Mouse (Mus musculus) megakaryocyte, embryonic 14.5 days (primary cell): Measurements from ENCODE around the gene Eef2k. TPM values are rescaled to one million over a fixed set of nuclear protein-coding genes. Genes with fewer than 3 reads are reported as not detected.
"Not testable (repeated sequence)": the region's sequence is repeated elsewhere in the genome, so short reads cannot be mapped to it uniquely, and the experiment has no call there.

Experiments
- H3K27me3 ChIP-seq: replicated peaks from 2 replicates; pipeline ENCODE3; 2012; ENCODE audit warnings: inconsistent platforms
- H3K36me3 ChIP-seq: replicated peaks from 2 replicates; pipeline ENCODE3; 2012; ENCODE audit warnings: low read length, inconsistent platforms, mixed read lengths
- H3K4me1 ChIP-seq: 2 replicates; pipeline ENCODE4 v1.6.1; 2012; ENCODE audit warnings: inconsistent platforms
- H3K4me3 ChIP-seq: replicated peaks from 2 replicates; pipeline ENCODE3; 2012; ENCODE audit warnings: moderate library complexity, mild to moderate bottlenecking, inconsistent platforms
- H3K9me3 ChIP-seq: 2 replicates; pipeline ENCODE4 v1.6.1; 2012; ENCODE audit warnings: inconsistent platforms
- FLI1 ChIP-seq: IDR thresholded peaks from 2 replicates; pipeline ENCODE4 v1.6.1; 2012; ENCODE audit warnings: low read length, inconsistent platforms, mixed read lengths
- GATA1 ChIP-seq: IDR thresholded peaks from 3 replicates; pipeline ENCODE4 v1.6.1; 2012; ENCODE audit warnings: mixed read lengths, low read length, inconsistent platforms, borderline replicate concordance
- polyA plus RNA-seq: library from polyadenylated mRNA; stranded (reverse); fragments of >175 nt; gene quantifications from 2 replicates; pipeline ENCODE4 v1.2.3, GENCODE M21; 2012; ENCODE audit warnings: low replicate concordance; ENCODE audit not compliant: insufficient read depth

Gene Eef2k
- polyA plus RNA-seq, 1 experiment: 42.9 TPM

GRCm38 (mm10) chr7:120934716-120935115, 92.1 kb downstream of the Eef2k start:
- Histone ChIP-seq H3K4me3 (no peak overlapping the region), H3K27me3 (no peaks in the 10 kb centered on the region), H3K9me3 (no peaks in the 10 kb centered on the region), H3K36me3 (peaks cover 100% of the 10 kb centered on the region), H3K4me1 (peaks cover 4% of the 10 kb centered on the region; the same call in 1 of the 2 replicates)
- TF ChIP-seq FLI1 (no peak), GATA1 (no peak)

- TF ChIP-seq FLI1 (no peak), GATA1 (no peak)
- H3K4me1 ChIP-seq: peaks cover 7% of the 10 kb centered on the region; the same call in 1 of the 2 replicates
Measured at GRCm38 (mm10) chr7:120936522-120936921, 93.9 kb downstream of the Eef2k start.

GRCm38 (mm10) chr7:120938206-120938605, 95.6 kb downstream of the Eef2k start:
- TF ChIP-seq GATA1 (no peak), FLI1 (no peak)
- no peak overlapping the region for H3K4me3 ChIP-seq
- H3K27me3 ChIP-seq: no peaks in the 10 kb centered on the region
- peaks cover 7% of the 10 kb centered on the region; the same call in 1 of the 2 replicates for H3K4me1 ChIP-seq
- peaks cover 100% of the 10 kb centered on the region for H3K36me3 ChIP-seq
- H3K9me3 ChIP-seq: no peaks in the 10 kb centered on the region

More at GRCm38 (mm10) chr7:120936522-120936921, 93.9 kb downstream of the Eef2k start:
- Histone ChIP-seq H3K4me3 (no peak overlapping the region), H3K9me3 (no peaks in the 10 kb centered on the region), H3K27me3 (no peaks in the 10 kb centered on the region), H3K36me3 (peaks cover 100% of the 10 kb centered on the region)

GRCm38 (mm10) chr7:120940343-120940742, 97.7 kb downstream of the Eef2k start:
- TF ChIP-seq FLI1 (no peak), GATA1 (no peak)

GRCm38 (mm10) chr7:120941214-120941613, 98.6 kb downstream of the Eef2k start:
- Histone ChIP-seq H3K36me3 (peaks cover 98% of the 10 kb centered on the region), H3K27me3 (no peaks in the 10 kb centered on the region), H3K9me3 (no peaks in the 10 kb centered on the region), H3K4me3 (no peak overlapping the region), H3K4me1 (peaks cover 3% of the 10 kb centered on the region; the same call in 1 of the 2 replicates)
- TF ChIP-seq FLI1 (no peak), GATA1 (no peak)

More at GRCm38 (mm10) chr7:120940343-120940742, 97.7 kb downstream of the Eef2k start:
- no peaks in the 10 kb centered on the region for H3K9me3 ChIP-seq
- peaks cover 3% of the 10 kb centered on the region; the same call in 1 of the 2 replicates for H3K4me1 ChIP-seq
- peaks cover 98% of the 10 kb centered on the region for H3K36me3 ChIP-seq
- H3K4me3 ChIP-seq: no peak overlapping the region
- H3K27me3 ChIP-seq: no peaks in the 10 kb centered on the region

GRCm38 (mm10) chr7:120942506-120942905, 99.9 kb downstream of the Eef2k start:
- Histone ChIP-seq H3K27me3 (no peaks in the 10 kb centered on the region), H3K36me3 (peaks cover 92% of the 10 kb centered on the region), H3K4me3 (no peak overlapping the region), H3K9me3 (no peaks in the 10 kb centered on the region), H3K4me1 (peaks cover 3% of the 10 kb centered on the region; the same call in 1 of the 2 replicates)
- TF ChIP-seq FLI1: no peak
- no peak for TF ChIP-seq GATA1

GRCm38 (mm10) chr7:120943936-120944509, 101.4 kb downstream of the Eef2k start:
- Histone ChIP-seq H3K27me3 (no peaks in the 10 kb centered on the region), H3K36me3 (peaks cover 89% of the 10 kb centered on the region)
- TF ChIP-seq FLI1 (no peak), GATA1 (no peak)

GRCm38 (mm10) chr7:120953591-120953990, 111.0 kb downstream of the Eef2k start:
- not testable (repeated sequence) for H3K9me3 ChIP-seq, H3K4me3 ChIP-seq, H3K27me3 ChIP-seq, H3K4me1 ChIP-seq
- peaks cover 32% of the 10 kb centered on the region for H3K36me3 ChIP-seq

More at GRCm38 (mm10) chr7:120943936-120944509, 101.4 kb downstream of the Eef2k start:
- no peaks in the 10 kb centered on the region for H3K9me3 ChIP-seq
- H3K4me3 ChIP-seq: no peak overlapping the region
- H3K4me1 ChIP-seq: peaks cover 3% of the 10 kb centered on the region; the same call in 1 of the 2 replicates

Other genes starting within 250 kb of the Eef2k start
- gene Uqcrc2, start 207.7 kb upstream of the Eef2k start, polyA plus RNA-seq: 5.1 TPM in 1 of 2 replicates, not detected in the other
- not detected in 2 replicates for gene Pdzd9, start 172.5 kb upstream of the Eef2k start, polyA plus RNA-seq
- gene Mosmo, start 165.2 kb upstream of the Eef2k start, polyA plus RNA-seq: 19.4 and 23.8 TPM in 2 replicates
- gene Vwa3a, start 103.5 kb upstream of the Eef2k start, polyA plus RNA-seq: not detected in 2 replicates
- gene Gm5737, start 30.5 kb upstream of the Eef2k start, polyA plus RNA-seq: not detected in 2 replicates
- gene Polr3e, start 74.9 kb downstream of the Eef2k start, polyA plus RNA-seq: 5.0 and 8.9 TPM in 2 replicates
- gene Cdr2, start 139.5 kb downstream of the Eef2k start, polyA plus RNA-seq: 2.9 and 6.4 TPM in 2 replicates
- gene Mfsd13b, start 139.7 kb downstream of the Eef2k start, polyA plus RNA-seq: not detected in 2 replicates
- 20.0 and 20.6 TPM in 2 replicates for gene Mettl9, start 191.6 kb downstream of the Eef2k start, polyA plus RNA-seq
- gene Igsf6, start 231.7 kb downstream of the Eef2k start, polyA plus RNA-seq: 6.0 TPM in 1 of 2 replicates, not detected in the other
- gene Otoa, start 238.8 kb downstream of the Eef2k start, polyA plus RNA-seq: 0.09 TPM in 1 of 2 replicates, not detected in the other